Mouse (Mus musculus): ENCODE results near the gene Pes1. TPM values are rescaled to one million over a fixed set of nuclear protein-coding genes. Genes with fewer than 3 reads are reported as not detected.

Pes1 gene
- polyA plus RNA-seq, 1 experiment from 2014 or later: 48.2 TPM

DNA sequence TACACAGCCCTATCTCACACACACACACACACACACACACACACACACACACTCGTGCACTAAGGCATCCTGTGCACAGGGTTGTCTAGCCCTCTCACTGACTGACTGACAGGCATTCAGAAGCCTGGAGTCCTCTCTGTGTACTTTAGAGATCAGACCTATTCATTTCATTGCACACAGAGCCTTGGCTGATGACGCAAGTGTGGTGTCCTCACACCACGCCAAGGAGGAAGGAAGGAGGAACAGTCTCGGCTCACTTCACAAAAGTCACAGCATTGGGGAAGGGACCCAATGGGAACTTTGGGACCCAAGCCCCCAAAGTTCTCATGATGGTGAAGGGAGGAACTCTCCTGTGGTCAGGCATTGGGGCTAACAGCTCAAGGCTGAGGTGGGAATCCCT is 33.8 kb upstream of the Pes1 start:
- no peak overlapping the region for H3K4me2 ChIP-seq
- peaks cover 5% of the 10 kb centered on the region; the same call in 1 of the 2 replicates for H3K4me1 ChIP-seq (ENCODE audit: control insufficient read depth, insufficient read depth, low read length)
- 56% methylated on average over 4 of the region's 4 CpGs for WGBS (ENCODE audit: insufficient replicate concordance)
- peaks cover 2% of the 10 kb centered on the region; the same call in 1 of the 2 replicates for H3K36me3 ChIP-seq (ENCODE audit: control insufficient read depth, insufficient read depth, low read length)
- H3K9ac ChIP-seq (ENCODE audit: low read depth, low read length): no peak overlapping the region
- H3K9me3 ChIP-seq (replicated peaks; ENCODE audit: control insufficient read depth, low read length): no peaks in the 10 kb centered on the region
- no peaks in the 10 kb centered on the region for H3K27me3 ChIP-seq (ENCODE audit: control insufficient read depth, insufficient read depth, low read length)
- no peak for ATAC-seq (replicated peaks; ENCODE audit: insufficient number of reproducible peaks, low FRiP score, low TSS enrichment)
- H3K4me3 ChIP-seq (ENCODE audit: low read depth, low read length): no peak overlapping the region
- no peak overlapping the region for H3K27ac ChIP-seq (ENCODE audit: low read depth, low read length)

DNA sequence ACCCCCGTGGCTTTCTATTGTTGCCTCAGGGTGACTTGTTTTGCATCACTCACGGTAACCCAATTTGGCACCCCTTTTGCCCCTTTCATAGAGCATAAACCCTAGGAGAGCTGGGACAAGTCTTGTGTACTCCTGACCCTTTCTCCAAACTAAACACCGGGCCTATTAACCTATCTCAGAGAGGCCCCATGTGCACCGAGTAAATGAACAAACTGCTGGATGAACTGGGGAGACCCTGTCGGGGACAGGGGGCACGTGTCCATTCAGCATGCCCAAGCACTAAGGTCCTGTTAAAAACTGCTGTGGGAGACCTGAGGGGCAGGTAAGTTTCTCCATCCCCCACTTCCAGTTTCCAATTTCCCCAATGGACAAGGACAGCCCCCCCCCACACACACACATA is 32.8 kb upstream of the Pes1 start:
- Histone ChIP-seq H3K4me1 (ENCODE audit: control insufficient read depth, insufficient read depth, low read length) (peaks cover 5% of the 10 kb centered on the region; the same call in 1 of the 2 replicates), H3K36me3 (ENCODE audit: control insufficient read depth, insufficient read depth, low read length) (peaks cover 2% of the 10 kb centered on the region; the same call in 1 of the 2 replicates), H3K9me3 (replicated peaks; ENCODE audit: control insufficient read depth, low read length) (no peaks in the 10 kb centered on the region), H3K4me2 (peak overlapping the region; percentile 61), H3K4me3 (ENCODE audit: low read depth, low read length) (peak overlapping the region; percentile 63), H3K27ac (ENCODE audit: low read depth, low read length) (no peak overlapping the region), H3K9ac (ENCODE audit: low read depth, low read length) (peak overlapping the region; percentile 74), H3K27me3 (ENCODE audit: control insufficient read depth, insufficient read depth, low read length) (no peaks in the 10 kb centered on the region)
- 38% methylated on average over 6 of the region's 6 CpGs for WGBS (ENCODE audit: insufficient replicate concordance)
- no peak for ATAC-seq (replicated peaks; ENCODE audit: insufficient number of reproducible peaks, low FRiP score, low TSS enrichment)

DNA sequence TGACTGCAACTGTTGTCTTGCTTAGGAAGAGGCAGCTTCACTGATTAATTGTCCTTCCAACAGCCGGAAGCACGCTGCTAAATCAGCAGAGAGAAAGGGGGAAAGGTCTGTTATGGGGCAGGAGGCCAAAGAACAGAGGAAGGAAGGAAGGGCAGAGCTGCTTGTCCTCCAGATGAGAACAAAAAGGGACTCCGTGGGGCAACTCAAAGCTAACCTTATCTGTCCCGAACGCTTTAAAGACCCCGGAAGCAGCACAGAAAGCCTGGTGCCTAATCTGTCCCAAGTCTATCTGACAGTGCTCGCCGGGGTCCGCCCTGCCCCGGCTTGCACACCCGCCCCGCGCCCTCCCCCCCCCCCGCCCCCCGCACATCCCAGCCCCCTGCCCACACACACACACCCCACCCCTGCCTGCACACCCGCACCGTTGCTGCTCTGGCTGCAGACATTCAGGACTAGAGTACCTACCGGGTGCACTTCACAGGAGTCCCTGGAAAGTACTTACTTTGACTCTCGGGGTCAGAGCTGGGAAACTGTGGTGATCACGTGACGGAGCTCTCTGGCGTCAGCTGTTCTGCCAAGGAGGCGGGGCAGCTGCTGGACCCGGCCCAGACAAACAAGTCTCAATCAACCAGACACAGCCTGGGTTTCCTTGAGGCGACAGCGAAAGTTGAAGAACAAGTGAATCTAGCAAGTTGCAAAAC is 32.1 kb upstream of the Pes1 start, which contains the start of gene Tcn2:
Tcn2 (minus strand) TSS at position 649 of the 701 bp plus-strand sequence.
- H3K27ac ChIP-seq (ENCODE audit: low read depth, low read length): peak within 1 kb of the TSS; percentile 0; the same call in 1 of the 2 replicates
- peak within 1 kb of the TSS; percentile 61 for H3K4me2 ChIP-seq
- WGBS (ENCODE audit: insufficient replicate concordance): 0% methylated on average over 22 of the region's 26 CpGs
- H3K4me1 ChIP-seq (ENCODE audit: control insufficient read depth, insufficient read depth, low read length): peaks cover 5% of the 10 kb centered on the region; the same call in 1 of the 2 replicates
- peak; percentile 86 for ATAC-seq (replicated peaks; ENCODE audit: insufficient number of reproducible peaks, low FRiP score, low TSS enrichment)
- peak within 1 kb of the TSS; percentile 63 for H3K4me3 ChIP-seq (ENCODE audit: low read depth, low read length)
- no peaks in the 10 kb centered on the region for H3K27me3 ChIP-seq (ENCODE audit: control insufficient read depth, insufficient read depth, low read length)
- H3K9ac ChIP-seq (ENCODE audit: low read depth, low read length): peak within 1 kb of the TSS; percentile 74
- no peaks in the 10 kb centered on the region for H3K9me3 ChIP-seq (replicated peaks; ENCODE audit: control insufficient read depth, low read length)
- H3K36me3 ChIP-seq (ENCODE audit: control insufficient read depth, insufficient read depth, low read length): peaks cover 1% of the 10 kb centered on the region; the same call in 1 of the 2 replicates

DNA sequence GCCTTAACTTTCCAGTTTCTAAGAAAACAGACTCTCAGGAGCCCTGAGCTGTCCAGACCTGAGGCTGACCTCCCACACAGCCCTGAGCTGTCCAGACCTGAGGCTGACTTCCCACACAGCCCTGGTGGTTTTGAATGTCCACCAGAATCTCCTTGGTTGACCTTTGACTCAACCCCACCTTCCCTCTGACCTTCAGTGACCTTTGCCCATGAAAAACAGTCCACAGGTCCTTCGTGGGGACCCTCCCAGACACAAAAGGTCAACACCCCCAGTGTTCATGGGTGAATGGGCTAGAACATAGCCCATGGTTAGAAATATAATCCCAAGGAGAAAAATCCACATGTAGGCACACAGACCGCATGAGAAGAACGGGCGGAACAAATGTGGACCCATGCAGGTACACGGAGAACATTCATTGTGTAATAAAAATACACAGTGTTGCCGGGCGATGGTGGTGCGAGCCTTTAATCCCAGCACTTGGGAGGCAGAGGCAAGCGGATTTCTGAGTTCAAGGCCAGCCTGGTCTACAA is 30.0 kb upstream of the Pes1 start:
- no peaks in the 10 kb centered on the region for H3K27me3 ChIP-seq (ENCODE audit: control insufficient read depth, insufficient read depth, low read length)
- H3K36me3 ChIP-seq (ENCODE audit: control insufficient read depth, insufficient read depth, low read length): no peaks in the 10 kb centered on the region
- ATAC-seq (replicated peaks; ENCODE audit: insufficient number of reproducible peaks, low FRiP score, low TSS enrichment): no peak
- WGBS (ENCODE audit: insufficient replicate concordance): 92% methylated on average over 9 of the region's 9 CpGs
- H3K9ac ChIP-seq (ENCODE audit: low read depth, low read length): no peak overlapping the region
- H3K4me3 ChIP-seq (ENCODE audit: low read depth, low read length): no peak overlapping the region
- peaks cover 5% of the 10 kb centered on the region; the same call in 1 of the 2 replicates for H3K4me1 ChIP-seq (ENCODE audit: control insufficient read depth, insufficient read depth, low read length)
- H3K9me3 ChIP-seq (replicated peaks; ENCODE audit: control insufficient read depth, low read length): no peaks in the 10 kb centered on the region
- no peak overlapping the region for H3K27ac ChIP-seq (ENCODE audit: low read depth, low read length)
- no peak overlapping the region for H3K4me2 ChIP-seq

DNA sequence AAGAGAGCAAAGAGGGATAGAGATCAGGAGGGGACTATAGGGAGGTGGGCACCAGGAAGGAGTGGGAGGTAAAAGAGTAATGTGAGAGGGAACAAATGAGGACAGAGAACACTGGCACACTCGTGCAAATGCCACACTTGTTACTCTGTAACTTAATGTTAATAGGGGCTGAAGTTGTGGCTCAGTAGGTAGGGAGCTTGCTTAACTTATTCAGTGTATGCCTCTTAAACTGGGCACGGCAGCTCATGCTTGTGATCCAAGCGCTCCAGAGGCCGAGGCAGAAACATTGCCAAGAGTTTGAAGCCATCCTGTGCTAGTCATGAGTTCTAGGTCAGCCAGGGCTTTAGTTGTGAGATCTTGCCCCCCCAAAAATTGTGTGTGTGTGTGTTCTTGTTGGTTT is 28.6 kb upstream of the Pes1 start:
- Histone ChIP-seq H3K36me3 (ENCODE audit: control insufficient read depth, insufficient read depth, low read length) (no peaks in the 10 kb centered on the region), H3K4me3 (ENCODE audit: low read depth, low read length) (no peak overlapping the region), H3K9me3 (replicated peaks; ENCODE audit: control insufficient read depth, low read length) (no peaks in the 10 kb centered on the region), H3K4me2 (no peak overlapping the region), H3K4me1 (ENCODE audit: control insufficient read depth, insufficient read depth, low read length) (peaks cover 5% of the 10 kb centered on the region; the same call in 1 of the 2 replicates), H3K27me3 (ENCODE audit: control insufficient read depth, insufficient read depth, low read length) (no peaks in the 10 kb centered on the region), H3K9ac (ENCODE audit: low read depth, low read length) (no peak overlapping the region), H3K27ac (ENCODE audit: low read depth, low read length) (no peak overlapping the region)
- 80% methylated on average over 4 of the region's 4 CpGs for WGBS (ENCODE audit: insufficient replicate concordance)
- ATAC-seq (replicated peaks; ENCODE audit: insufficient number of reproducible peaks, low FRiP score, low TSS enrichment): no peak

DNA sequence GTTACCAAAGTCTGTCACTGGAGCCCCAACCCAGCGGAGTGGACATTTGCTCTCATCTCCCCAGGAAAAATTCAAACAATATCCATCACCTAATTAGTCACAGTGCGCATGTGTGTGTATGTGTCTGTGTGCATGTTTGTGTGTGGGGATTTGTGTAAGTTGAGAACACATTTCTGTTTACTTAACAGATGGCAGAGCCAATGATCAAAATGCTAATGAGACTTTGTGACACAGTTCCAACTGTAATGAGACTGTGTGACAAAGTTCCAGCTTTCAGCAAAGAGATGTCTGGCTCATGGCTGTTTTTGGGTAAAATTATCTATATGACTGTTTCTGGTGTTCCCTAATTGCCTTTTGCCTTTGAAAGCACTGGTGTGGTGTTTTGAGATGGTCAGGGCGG is 27.5 kb upstream of the Pes1 start:
- no peak overlapping the region for H3K4me3 ChIP-seq (ENCODE audit: low read depth, low read length)
- H3K9me3 ChIP-seq (replicated peaks; ENCODE audit: control insufficient read depth, low read length): no peaks in the 10 kb centered on the region
- H3K9ac ChIP-seq (ENCODE audit: low read depth, low read length): no peak overlapping the region
- no peak overlapping the region for H3K27ac ChIP-seq (ENCODE audit: low read depth, low read length)
- H3K4me2 ChIP-seq: no peak overlapping the region
- no peaks in the 10 kb centered on the region for H3K27me3 ChIP-seq (ENCODE audit: control insufficient read depth, insufficient read depth, low read length)
- H3K4me1 ChIP-seq (ENCODE audit: control insufficient read depth, insufficient read depth, low read length): peaks cover under 1% of the 10 kb centered on the region; the same call in 1 of the 2 replicates
- WGBS (ENCODE audit: insufficient replicate concordance): 84% methylated on average over 3 of the region's 3 CpGs
- no peak for ATAC-seq (replicated peaks; ENCODE audit: insufficient number of reproducible peaks, low FRiP score, low TSS enrichment)
- no peaks in the 10 kb centered on the region for H3K36me3 ChIP-seq (ENCODE audit: control insufficient read depth, insufficient read depth, low read length)

DNA sequence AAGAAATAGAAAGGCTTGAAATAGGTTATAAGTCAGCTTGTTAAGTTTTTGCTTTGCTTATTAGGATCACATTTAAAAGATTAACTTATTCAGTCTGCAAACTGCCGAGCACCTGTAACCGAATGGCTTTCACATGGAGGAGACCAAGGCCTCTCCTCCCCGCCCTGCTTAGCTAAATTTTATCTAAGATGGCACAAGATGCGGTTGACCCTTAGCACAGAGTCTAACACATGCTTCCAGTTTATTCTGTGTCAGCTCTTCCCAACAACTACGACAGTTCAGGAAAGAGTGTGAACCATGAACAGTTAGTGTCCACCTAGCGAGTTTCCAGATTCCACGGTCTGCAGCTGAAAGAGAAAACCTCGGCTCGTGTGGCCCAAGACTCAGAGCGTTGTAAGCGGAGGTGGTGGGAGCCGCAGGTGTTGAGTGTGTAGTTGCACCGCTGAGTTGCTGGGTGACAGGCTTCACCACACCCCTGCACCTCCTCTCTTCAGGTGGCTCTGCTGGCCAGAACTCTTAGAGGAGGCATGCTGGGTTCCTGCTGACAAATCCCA is 26.4 kb upstream of the Pes1 start:
- Histone ChIP-seq H3K4me3 (ENCODE audit: low read depth, low read length) (no peak overlapping the region), H3K9me3 (replicated peaks; ENCODE audit: control insufficient read depth, low read length) (no peaks in the 10 kb centered on the region), H3K4me1 (ENCODE audit: control insufficient read depth, insufficient read depth, low read length) (no peaks in the 10 kb centered on the region), H3K36me3 (ENCODE audit: control insufficient read depth, insufficient read depth, low read length) (no peaks in the 10 kb centered on the region), H3K4me2 (no peak overlapping the region), H3K27me3 (ENCODE audit: control insufficient read depth, insufficient read depth, low read length) (no peaks in the 10 kb centered on the region), H3K27ac (ENCODE audit: low read depth, low read length) (no peak overlapping the region), H3K9ac (ENCODE audit: low read depth, low read length) (no peak overlapping the region)
- ATAC-seq (replicated peaks; ENCODE audit: insufficient number of reproducible peaks, low FRiP score, low TSS enrichment): no peak
- WGBS (ENCODE audit: insufficient replicate concordance): 73% methylated on average over 13 of the region's 13 CpGs

DNA sequence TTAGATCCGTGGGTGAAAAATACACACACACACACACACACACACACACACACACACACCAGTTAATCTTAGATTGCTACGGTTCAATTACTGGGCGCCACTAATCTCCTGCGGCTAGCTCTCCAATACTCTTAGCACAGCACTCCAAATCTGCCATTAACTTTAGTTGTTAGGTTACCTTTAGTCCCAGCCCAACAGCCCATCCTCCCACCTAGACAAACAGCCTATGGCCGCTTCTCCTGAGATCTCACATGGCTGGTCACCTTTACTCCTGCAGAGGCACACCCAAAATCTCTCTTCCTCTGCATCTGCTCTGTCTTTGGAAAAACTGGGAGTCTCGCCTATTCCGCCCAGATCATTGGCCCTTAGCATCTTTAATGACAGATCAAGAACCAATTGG is 22.4 kb upstream of the Pes1 start:
- Histone ChIP-seq H3K4me3 (ENCODE audit: low read depth, low read length) (no peak overlapping the region), H3K9me3 (replicated peaks; ENCODE audit: control insufficient read depth, low read length) (no peaks in the 10 kb centered on the region), H3K36me3 (ENCODE audit: control insufficient read depth, insufficient read depth, low read length) (no peaks in the 10 kb centered on the region), H3K27me3 (ENCODE audit: control insufficient read depth, insufficient read depth, low read length) (no peaks in the 10 kb centered on the region), H3K27ac (ENCODE audit: low read depth, low read length) (no peak overlapping the region), H3K4me2 (no peak overlapping the region), H3K9ac (ENCODE audit: low read depth, low read length) (no peak overlapping the region), H3K4me1 (ENCODE audit: control insufficient read depth, insufficient read depth, low read length) (no peaks in the 10 kb centered on the region)
- ATAC-seq (replicated peaks; ENCODE audit: insufficient number of reproducible peaks, low FRiP score, low TSS enrichment): no peak
- WGBS (ENCODE audit: insufficient replicate concordance): 85% methylated on average over 7 of the region's 7 CpGs

Measured in heart, embryonic 11.5 days (tissue).